Mouse (Mus musculus) hindbrain, embryonic 12.5 days (tissue): ENCODE results near the gene Ldb2. TPM values are rescaled to one million over a fixed set of nuclear protein-coding genes. Genes with fewer than 3 reads are reported as not detected.

Experiments
- ATAC-seq: fragments of 200-750 bp; cut with Nextera tagmentation; 2 replicates; pipeline ENCODE4 v1.8.0; 2017; ENCODE audit warnings: moderate TSS enrichment; ENCODE audit not compliant: low FRiP score
- H3K27ac ChIP-seq: fragments of 300-500 bp; sonication (generic); 2 replicates; pipeline ENCODE4 v1.5.1; 2016; ENCODE audit warnings: mild to moderate bottlenecking
- H3K27me3 ChIP-seq: fragments of 300-500 bp; sonication (generic); 2 replicates; pipeline ENCODE4 v1.6.1; 2016; ENCODE audit warnings: mild to moderate bottlenecking
- H3K36me3 ChIP-seq: fragments of 300-500 bp; sonication (generic); 2 replicates; pipeline ENCODE4 v1.6.1; 2016; ENCODE audit warnings: mild to moderate bottlenecking
- H3K4me1 ChIP-seq: fragments of 300-500 bp; sonication (generic); 2 replicates; pipeline ENCODE4 v1.6.1; 2016
- H3K4me2 ChIP-seq: fragments of 300-500 bp; sonication (generic); replicated peaks from 2 replicates; pipeline ENCODE4 v1.6.1; 2016; ENCODE audit warnings: mild to moderate bottlenecking
- H3K4me3 ChIP-seq: fragments of 300-500 bp; sonication (generic); 2 replicates; pipeline ENCODE4 v1.5.1; 2016; ENCODE audit warnings: mild to moderate bottlenecking
- H3K9ac ChIP-seq: fragments of 300-500 bp; sonication (generic); 2 replicates; pipeline ENCODE4 v1.6.1; 2016; ENCODE audit warnings: mild to moderate bottlenecking, moderate library complexity
- H3K9me3 ChIP-seq: fragments of 300-500 bp; sonication (generic); replicated peaks from 2 replicates; pipeline ENCODE4 v1.6.1; 2016; ENCODE audit warnings: mild to moderate bottlenecking
- WGBS: fragments of 180-500 bp; shearing (Covaris S2); methylation state at CpG from one replicate; pipeline ENCODE4 v1.1.7; 2016; 5-methylcytosine and 5-hydroxymethylcytosine counted together
- polyA plus RNA-seq: library from polyadenylated mRNA; unstranded; fragments of >200 nt; fragmentation: Nextera tagmentation; extraction: Ambion mirVana; gene quantifications from 2 replicates; pipeline ENCODE4 v1.2.1, GENCODE M21; 2016

Gene Ldb2
- polyA plus RNA-seq, 1 experiment from 2014 or later: 27.0 TPM

DNA sequence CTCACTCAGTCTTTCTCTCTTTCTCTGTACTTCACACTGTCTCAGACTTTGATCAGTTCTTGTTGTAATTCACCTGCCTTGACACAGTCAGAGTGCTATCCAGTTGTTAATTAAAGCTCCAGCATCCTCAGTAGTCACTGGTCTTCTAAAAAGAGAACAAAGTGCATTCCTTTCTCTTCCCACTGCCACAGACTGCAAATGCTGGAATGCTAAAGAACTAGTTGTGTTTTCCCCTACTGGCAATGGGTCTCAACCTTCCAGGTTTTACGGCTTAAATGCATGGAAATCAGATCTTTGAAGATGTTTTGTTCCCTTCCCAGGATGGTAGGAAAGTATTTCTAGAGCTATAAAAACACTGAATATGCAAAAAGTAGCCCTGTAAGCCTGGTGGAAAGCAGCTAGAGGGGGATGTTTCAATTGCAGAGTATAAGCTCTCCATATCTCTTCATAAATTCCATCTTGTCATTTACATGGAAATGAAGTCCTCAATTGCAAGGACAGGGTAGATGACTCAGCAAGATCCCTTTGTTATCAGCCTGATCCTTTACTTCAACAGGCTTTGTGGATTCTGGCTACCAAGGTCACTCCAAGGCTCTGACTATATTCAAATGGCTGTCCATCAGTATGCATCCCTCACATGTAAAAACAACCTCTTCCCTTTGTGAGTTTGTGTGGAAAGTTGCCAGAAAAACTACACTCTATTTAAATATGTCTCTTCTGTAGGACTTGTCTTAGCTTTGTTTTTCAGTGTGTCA lies 45.1 kb downstream of the Ldb2 start:
- no peak overlapping the region for H3K4me3 ChIP-seq
- no peaks in the 10 kb centered on the region for H3K4me1 ChIP-seq
- no peak overlapping the region for H3K27ac ChIP-seq
- whole genome bisulfite sequencing: 56% methylated on average over 1 of the region's 1 CpGs
- H3K36me3 ChIP-seq: no peaks in the 10 kb centered on the region
- no peaks in the 10 kb centered on the region for H3K9me3 ChIP-seq
- no peak overlapping the region for H3K9ac ChIP-seq
- no peaks in the 10 kb centered on the region for H3K27me3 ChIP-seq
- no peak for ATAC-seq
- no peak overlapping the region for H3K4me2 ChIP-seq

- ATAC-seq: no peak
- no peak overlapping the region for H3K9ac ChIP-seq
- H3K4me2 ChIP-seq: no peak overlapping the region
- no peaks in the 10 kb centered on the region for H3K9me3 ChIP-seq
- no peaks in the 10 kb centered on the region for H3K36me3 ChIP-seq
- H3K4me3 ChIP-seq: no peak overlapping the region
- 85% methylated on average over 1 of the region's 1 CpGs for WGBS
- H3K4me1 ChIP-seq: no peaks in the 10 kb centered on the region
- no peak overlapping the region for H3K27ac ChIP-seq
- no peaks in the 10 kb centered on the region for H3K27me3 ChIP-seq
Observed at GRCm38 (mm10) chr5:44745706-44746105, 53.8 kb downstream of the Ldb2 start.

GRCm38 (mm10) chr5:44736366-44736765 lies 63.1 kb downstream of the Ldb2 start:
- Histone ChIP-seq H3K9me3 (no peaks in the 10 kb centered on the region), H3K9ac (no peak overlapping the region), H3K4me3 (no peak overlapping the region), H3K36me3 (no peaks in the 10 kb centered on the region), H3K4me1 (no peaks in the 10 kb centered on the region), H3K27me3 (no peaks in the 10 kb centered on the region), H3K27ac (no peak overlapping the region), H3K4me2 (no peak overlapping the region)
- no peak for ATAC-seq
- 93% methylated on average over 3 of the region's 3 CpGs for WGBS

GRCm38 (mm10) chr5:44734131-44734723 lies 65.3 kb downstream of the Ldb2 start:
- ATAC-seq: no peak
- no peak overlapping the region for H3K4me3 ChIP-seq
- H3K9me3 ChIP-seq: no peaks in the 10 kb centered on the region
- H3K9ac ChIP-seq: no peak overlapping the region
- H3K27ac ChIP-seq: no peak overlapping the region
- H3K36me3 ChIP-seq: no peaks in the 10 kb centered on the region
- H3K4me2 ChIP-seq: no peak overlapping the region
- no peaks in the 10 kb centered on the region for H3K4me1 ChIP-seq
- 93% methylated on average over 3 of the region's 3 CpGs for WGBS
- no peaks in the 10 kb centered on the region for H3K27me3 ChIP-seq

DNA sequence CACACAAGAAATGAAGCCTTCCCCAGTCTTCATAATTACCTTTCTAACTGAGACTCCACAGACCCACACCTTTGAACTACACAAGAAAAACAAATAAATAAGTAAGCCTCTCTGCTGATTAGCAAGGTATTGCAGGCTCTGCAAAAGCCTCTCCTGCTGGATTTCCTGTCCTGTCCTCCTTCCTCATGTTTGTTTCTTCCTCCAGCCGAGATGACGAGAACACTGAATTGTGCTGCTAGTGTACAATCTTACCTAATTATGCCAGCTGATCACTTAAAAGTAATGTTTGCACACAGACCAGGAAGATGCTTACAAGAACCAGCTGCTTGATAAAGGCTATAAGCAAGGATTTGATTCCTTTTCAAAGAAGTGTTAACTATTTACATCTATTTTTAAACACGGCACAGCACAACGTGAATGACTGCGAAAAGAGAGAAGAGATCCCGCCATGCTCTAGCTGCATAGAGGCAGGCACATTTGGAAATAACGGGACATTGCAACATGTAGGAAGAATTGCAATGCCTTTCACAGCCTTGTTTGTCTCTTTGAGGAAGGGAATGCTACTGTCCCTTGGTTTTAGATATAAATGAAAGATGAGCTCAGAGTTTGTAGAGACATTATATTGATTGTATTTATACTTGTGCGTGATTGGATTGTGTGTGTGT lies 69.7 kb downstream of the Ldb2 start:
- H3K4me2 ChIP-seq: no peak overlapping the region
- 87% methylated on average over 8 of the region's 8 CpGs for WGBS
- H3K9me3 ChIP-seq: no peaks in the 10 kb centered on the region
- H3K9ac ChIP-seq: no peak overlapping the region
- no peak for ATAC-seq
- no peak overlapping the region for H3K4me3 ChIP-seq
- H3K4me1 ChIP-seq: 0 out of 2 replicates have a peak, but pooled peaks cover 2% of the 10 kb centered on the region
- no peaks in the 10 kb centered on the region for H3K36me3 ChIP-seq
- H3K27me3 ChIP-seq: no peaks in the 10 kb centered on the region
- no peak overlapping the region for H3K27ac ChIP-seq

DNA sequence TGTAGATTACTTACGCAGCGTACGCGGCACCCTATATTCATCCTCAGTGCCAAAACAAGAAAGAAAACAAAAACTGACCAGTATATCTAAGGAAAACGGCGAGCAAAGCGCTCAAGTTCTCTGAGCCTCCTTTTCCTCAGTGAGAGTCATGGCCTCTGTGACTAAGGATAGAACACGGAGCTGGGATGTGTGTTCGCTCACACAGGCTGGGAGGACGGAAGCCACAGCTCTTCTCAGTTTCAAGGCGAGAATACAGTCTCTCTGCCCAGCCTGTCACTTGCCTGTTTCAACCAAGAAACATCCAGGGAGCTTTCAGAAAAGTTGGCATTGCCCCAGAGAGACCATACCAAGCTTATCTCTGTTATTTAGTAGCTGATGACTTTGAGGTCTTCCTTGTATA lies 71.5 kb downstream of the Ldb2 start:
- 93% methylated on average over 11 of the region's 11 CpGs for WGBS
- Histone ChIP-seq H3K4me3 (no peak overlapping the region), H3K36me3 (no peaks in the 10 kb centered on the region), H3K9me3 (no peaks in the 10 kb centered on the region), H3K9ac (no peak overlapping the region), H3K4me2 (no peak overlapping the region), H3K4me1 (0 out of 2 replicates have a peak, but pooled peaks cover 2% of the 10 kb centered on the region), H3K27ac (no peak overlapping the region), H3K27me3 (no peaks in the 10 kb centered on the region)
- ATAC-seq: no peak

DNA sequence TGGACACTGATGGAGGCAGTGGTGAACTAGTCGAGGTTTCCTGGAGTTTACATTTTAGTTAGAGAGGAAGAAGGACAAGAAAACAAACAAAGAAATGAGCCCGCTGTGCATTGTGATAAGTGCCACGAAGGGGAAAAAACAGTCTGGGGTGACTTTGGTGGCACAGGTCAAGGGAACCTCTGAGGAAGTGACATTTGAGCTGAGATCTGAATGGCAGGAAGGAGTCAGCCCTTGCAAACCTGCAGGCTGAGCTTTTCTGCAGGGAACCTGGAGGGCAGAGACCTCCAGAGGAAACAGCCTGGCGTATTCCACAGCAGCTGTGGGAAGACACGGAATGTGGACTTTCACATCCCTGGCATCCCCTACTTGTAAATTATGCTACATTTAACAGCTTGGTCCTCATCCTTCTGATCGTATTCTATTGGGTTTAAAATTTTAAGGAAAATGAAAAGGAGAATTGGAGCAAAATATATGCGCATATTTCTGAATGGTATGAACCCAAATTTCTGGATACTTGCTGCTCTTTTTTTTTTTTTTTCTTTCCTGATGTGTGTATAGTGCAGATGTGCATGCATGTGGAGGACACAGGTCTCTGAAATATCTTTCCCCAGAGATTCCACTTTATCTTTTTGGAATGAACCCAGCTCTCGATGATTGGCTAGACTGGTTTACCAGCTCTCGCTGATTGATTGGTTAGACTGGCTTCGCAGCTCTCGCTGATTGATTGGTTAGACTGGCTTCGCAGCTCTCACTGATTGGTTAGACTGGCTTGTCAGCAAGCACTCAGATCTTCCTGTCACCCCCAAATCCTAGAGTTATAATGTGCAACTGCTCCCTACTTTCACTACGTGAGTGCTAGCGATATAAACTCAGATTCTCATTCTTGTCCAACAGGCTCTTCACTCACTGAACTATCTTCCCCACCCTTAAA lies 72.7 kb downstream of the Ldb2 start:
- Histone ChIP-seq H3K27me3 (no peaks in the 10 kb centered on the region), H3K4me2 (peak overlapping the region; percentile 11), H3K36me3 (no peaks in the 10 kb centered on the region), H3K4me3 (no peak overlapping the region), H3K9ac (no peak overlapping the region), H3K9me3 (no peaks in the 10 kb centered on the region), H3K27ac (no peak overlapping the region), H3K4me1 (0 out of 2 replicates have a peak, but pooled peaks cover 2% of the 10 kb centered on the region)
- WGBS: 64% methylated on average over 14 of the region's 14 CpGs
- ATAC-seq: no peak

DNA sequence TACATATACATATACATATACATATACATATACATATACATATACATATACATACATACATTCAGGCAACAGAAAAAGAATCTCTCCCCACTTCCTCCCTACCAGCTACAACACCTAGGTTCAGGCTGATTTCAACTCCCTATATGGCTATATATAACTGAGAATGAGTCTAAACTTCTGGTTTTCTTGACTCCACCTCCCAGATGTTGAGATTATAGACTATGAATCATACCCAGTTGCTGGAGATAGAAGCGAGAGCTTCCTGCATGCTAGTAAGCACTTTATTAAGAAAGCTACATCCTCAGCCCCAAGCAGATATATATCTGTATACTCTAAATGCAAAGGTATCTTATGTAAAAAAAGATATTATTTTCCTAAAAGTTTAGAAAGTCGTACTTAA lies 74.0 kb downstream of the Ldb2 start:
- Histone ChIP-seq H3K9me3 (no peaks in the 10 kb centered on the region), H3K9ac (no peak overlapping the region), H3K4me2 (no peak overlapping the region), H3K36me3 (no peaks in the 10 kb centered on the region), H3K4me1 (0 out of 2 replicates have a peak, but pooled peaks cover 2% of the 10 kb centered on the region), H3K4me3 (no peak overlapping the region), H3K27me3 (no peaks in the 10 kb centered on the region), H3K27ac (no peak overlapping the region)
- no peak for ATAC-seq
- WGBS: 93% methylated on average over 2 of the region's 2 CpGs

GRCm38 (mm10) chr5:44719872-44720271 lies 79.6 kb downstream of the Ldb2 start:
- H3K4me1 ChIP-seq: no peaks in the 10 kb centered on the region
- H3K27ac ChIP-seq: no peak overlapping the region
- H3K9me3 ChIP-seq: no peaks in the 10 kb centered on the region
- ATAC-seq: no peak
- WGBS: 97% methylated on average over 1 of the region's 1 CpGs
- H3K4me3 ChIP-seq: no peak overlapping the region
- no peak overlapping the region for H3K4me2 ChIP-seq
- H3K27me3 ChIP-seq: no peaks in the 10 kb centered on the region
- no peaks in the 10 kb centered on the region for H3K36me3 ChIP-seq
- no peak overlapping the region for H3K9ac ChIP-seq

DNA sequence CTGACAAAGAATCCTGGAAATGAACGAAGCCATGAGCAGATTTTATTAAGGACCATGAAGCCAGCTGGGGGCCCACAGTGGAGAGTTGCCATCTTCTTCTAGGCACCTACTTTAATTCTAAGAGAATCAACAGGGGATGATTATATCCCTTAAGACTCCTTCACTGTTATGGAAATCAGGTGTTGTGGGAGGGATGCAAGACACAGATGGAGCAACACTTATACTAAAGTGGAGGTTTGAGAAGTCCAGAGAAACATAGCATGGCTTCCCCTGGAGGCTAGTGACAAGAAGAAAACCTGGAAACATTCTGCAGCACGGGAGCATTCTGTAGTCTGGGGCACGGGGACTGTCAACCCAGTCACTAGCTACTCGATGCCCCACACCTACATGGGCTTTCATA lies 85.0 kb downstream of the Ldb2 start:
- Histone ChIP-seq H3K4me3 (no peak overlapping the region), H3K9ac (no peak overlapping the region), H3K4me2 (no peak overlapping the region), H3K4me1 (peaks cover 5% of the 10 kb centered on the region), H3K9me3 (no peaks in the 10 kb centered on the region), H3K36me3 (no peaks in the 10 kb centered on the region), H3K27ac (no peak overlapping the region), H3K27me3 (no peaks in the 10 kb centered on the region)
- WGBS: 47% methylated on average over 4 of the region's 4 CpGs
- ATAC-seq: no peak

DNA sequence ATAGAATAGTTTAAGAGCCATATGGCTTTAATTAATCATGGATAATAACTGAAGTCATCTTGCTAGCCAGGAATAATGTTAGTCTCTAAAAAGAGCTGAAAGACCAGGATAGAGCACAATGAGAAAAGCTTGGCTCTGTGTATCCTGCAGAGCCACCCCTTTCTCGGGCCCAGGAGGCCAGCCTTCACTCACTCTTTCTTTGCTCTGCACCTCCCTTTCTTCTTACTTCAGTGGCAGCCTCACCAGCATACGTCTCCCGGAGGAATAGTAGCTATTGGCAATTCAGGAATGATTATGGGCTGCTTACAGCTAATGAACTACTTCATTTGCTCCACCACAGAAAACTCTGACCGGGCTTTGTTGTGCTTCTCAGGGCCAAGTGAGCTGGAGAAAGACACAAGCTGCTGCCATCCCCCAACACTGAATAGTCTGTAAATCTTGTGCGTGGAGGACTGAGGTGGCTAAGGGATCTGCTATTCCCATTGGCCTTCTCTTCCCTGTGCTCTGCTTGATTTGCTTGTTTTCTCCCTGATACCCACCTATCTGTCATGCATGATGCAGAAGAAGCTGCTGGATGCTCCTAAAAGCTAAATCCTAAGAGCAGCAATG lies 86.2 kb downstream of the Ldb2 start:
- Histone ChIP-seq H3K4me1 (peaks cover 5% of the 10 kb centered on the region), H3K4me2 (no peak overlapping the region), H3K27ac (peak overlapping the region; percentile 57), H3K4me3 (no peak overlapping the region), H3K27me3 (no peaks in the 10 kb centered on the region), H3K9ac (no peak overlapping the region), H3K36me3 (no peaks in the 10 kb centered on the region), H3K9me3 (no peaks in the 10 kb centered on the region)
- ATAC-seq: peak; percentile 62
- WGBS: 14% methylated on average over 5 of the region's 5 CpGs
